Mouse (Mus musculus) liver, embryonic 14.5 days (tissue): Measurements from ENCODE around the gene Prpf8. TPM values are rescaled to one million over a fixed set of nuclear protein-coding genes. Genes with fewer than 3 reads are reported as not detected.

Experiments
- ATAC-seq: fragments of 200-750 bp; cut with Nextera tagmentation; 2 replicates; pipeline ENCODE4 v1.8.0; 2017; ENCODE audit warnings: moderate number of reproducible peaks, mild to moderate bottlenecking, moderate library complexity; ENCODE audit not compliant: insufficient read depth
- DNase-seq, 3 experiments: peaks; one replicate each; pipeline ENCODE4 v3.0.0-alpha.2; 2012 to 2013; ENCODE audit warnings: low read depth in 3 of 3, low spot score in 3 of 3
- H3K27ac ChIP-seq: fragments of 300-500 bp; sonication (generic); 2 replicates; pipeline ENCODE4 v1.5.1; 2014; ENCODE audit warnings: moderate library complexity, mild to moderate bottlenecking, control low read depth, inconsistent platforms
- H3K27me3 ChIP-seq: fragments of 300-500 bp; sonication (generic); 2 replicates; pipeline ENCODE4 v1.6.1; 2014; ENCODE audit warnings: mild to moderate bottlenecking, low read length, moderate library complexity; ENCODE audit not compliant: control insufficient read depth, insufficient read depth
- H3K36me3 ChIP-seq: fragments of 300-500 bp; sonication (generic); replicated peaks from 2 replicates; pipeline ENCODE4 v1.6.1; 2014; ENCODE audit warnings: low read depth; ENCODE audit not compliant: control insufficient read depth, insufficient read depth
- H3K4me1 ChIP-seq, 2 experiments: fragments of 200-500 bp in 1 of 2; fragments of 300-500 bp in 1 of 2; sonication (generic) in 1 of 2; replicated peaks; 2 replicates each; pipeline ENCODE4 v1.6.1; 2012 to 2014; ENCODE audit warnings: antibody characterized with exemption in 1 of 2, inconsistent platforms in 1 of 2, low read length in 1 of 2; ENCODE audit not compliant: control insufficient read depth in 2 of 2, insufficient read depth in 2 of 2
- H3K4me2 ChIP-seq: fragments of 300-500 bp; sonication (generic); 2 replicates; pipeline ENCODE4 v1.6.1; 2014; ENCODE audit warnings: low read depth, mild to moderate bottlenecking, control low read depth, moderate library complexity
- H3K4me3 ChIP-seq, 2 experiments: fragments of 200-500 bp in 1 of 2; fragments of 300-500 bp in 1 of 2; sonication (generic) in 1 of 2; 2 replicates each; pipeline ENCODE4 v1.5.1; 2012 to 2014; ENCODE audit warnings: low read depth in 2 of 2, low read length in 2 of 2, mild to moderate bottlenecking in 2 of 2, control low read depth in 1 of 2, inconsistent platforms in 1 of 2, moderate library complexity in 1 of 2; ENCODE audit not compliant: insufficient read depth in 1 of 2
- H3K9ac ChIP-seq: fragments of 300-500 bp; sonication (generic); replicated peaks from 2 replicates; pipeline ENCODE4 v1.6.1; 2014; ENCODE audit warnings: mild to moderate bottlenecking, control low read depth, moderate library complexity
- H3K9me3 ChIP-seq: fragments of 300-500 bp; sonication (generic); 2 replicates; pipeline ENCODE4 v1.6.1; 2016; ENCODE audit warnings: low read length, mixed read lengths; ENCODE audit not compliant: control insufficient read depth
- CTCF ChIP-seq: IDR thresholded peaks from 2 replicates; pipeline ENCODE4 v1.5.1; 2016; ENCODE audit warnings: antibody characterized with exemption, low read depth, control low read depth
- EP300 ChIP-seq: IDR thresholded peaks from 2 replicates; pipeline ENCODE4 v1.6.1; 2016; ENCODE audit warnings: antibody characterized with exemption, low read depth
- WGBS: fragments of 180-500 bp; shearing (Covaris S2); extraction: QIAGEN DNeasy Blood & Tissue Kit; methylation state at CpG from one replicate; pipeline ENCODE4 v1.1.7; 2014; ENCODE audit not compliant: insufficient replicate concordance; 5-methylcytosine and 5-hydroxymethylcytosine counted together
- polyA plus RNA-seq, 2 experiments: library from polyadenylated mRNA; depleted of rRNA in 1 of 2; stranded (reverse) in 1 of 2; unstranded in 1 of 2; fragments of >200 nt; fragmentation: Nextera tagmentation in 1 of 2; extraction: Ambion mirVana in 1 of 2; gene quantifications; 2 replicates each; pipeline versions ENCODE4 v1.2.1 to v1.2.3; 2012 to 2014

The Prpf8 gene
- polyA plus RNA-seq, 2 experiments = 34.2 to 38.1 TPM

- Histone ChIP-seq H3K9ac (peak overlapping the region; percentile 81), H3K9me3 (no peaks in the 10 kb centered on the region), H3K27ac (peak overlapping the region; percentile 96), H3K4me1 (peaks cover 39 to 48% of the 10 kb centered on the region in 2 experiments), H3K4me2 (peak overlapping the region; percentile 89), H3K36me3 (peaks cover 30% of the 10 kb centered on the region), H3K4me3 (peak overlapping the region; percentile 61 to 62), H3K27me3 (no peaks in the 10 kb centered on the region)
- peak; percentile 70 to 75 (median 75) for DNase-seq
- 38% methylated on average over 8 of the region's 8 CpGs for WGBS
- TF ChIP-seq EP300 (peak; percentile 77), CTCF (no peak)
- ATAC-seq = peak; percentile 76
These were observed 36.2 kb upstream of the Prpf8 start for GRCm38 (mm10) chr11:75450304-75450908.

GRCm38 (mm10) chr11:75450936-75451335, 35.7 kb upstream of the Prpf8 start:
- peak overlapping the region; percentile 89 for H3K4me2 ChIP-seq
- no peak for DNase-seq
- H3K36me3 ChIP-seq = peaks cover 25% of the 10 kb centered on the region
- 40% methylated on average over 15 of the region's 15 CpGs for WGBS
- peak; percentile 44; the same call in 1 of the 2 replicates for ATAC-seq
- peak overlapping the region; percentile 61 to 62 for H3K4me3 ChIP-seq
- no peaks in the 10 kb centered on the region for H3K27me3 ChIP-seq
- no peaks in the 10 kb centered on the region for H3K9me3 ChIP-seq
- peak overlapping the region; percentile 81 for H3K9ac ChIP-seq
- TF ChIP-seq EP300 (no peak), CTCF (no peak)
- H3K4me1 ChIP-seq = peaks cover 39 to 48% of the 10 kb centered on the region in 2 experiments
- peak overlapping the region; percentile 96 for H3K27ac ChIP-seq

- H3K4me1 ChIP-seq = peaks cover 39 to 52% of the 10 kb centered on the region in 2 experiments
- no peak for ATAC-seq
- no peaks in the 10 kb centered on the region for H3K9me3 ChIP-seq
- whole genome bisulfite sequencing = 86% methylated on average over 8 of the region's 8 CpGs
- TF ChIP-seq CTCF (no peak), EP300 (no peak)
- peak overlapping the region; percentile 4; the same call in 1 of the 2 replicates for H3K27ac ChIP-seq
- DNase-seq = no peak
- H3K36me3 ChIP-seq = peaks cover 17% of the 10 kb centered on the region
- H3K4me2 ChIP-seq = peak overlapping the region; percentile 89
- H3K27me3 ChIP-seq = no peaks in the 10 kb centered on the region
- H3K9ac ChIP-seq = no peak overlapping the region
- H3K4me3 ChIP-seq = peak overlapping the region in 1 of 2 experiments; percentile 10; a peak in 2 of 4 replicates
These were observed 34.5 kb upstream of the Prpf8 start for GRCm38 (mm10) chr11:75452081-75452480.

GRCm38 (mm10) chr11:75452812-75453557, 33.6 kb upstream of the Prpf8 start:
- H3K4me1 ChIP-seq = peaks cover 36 to 54% of the 10 kb centered on the region in 2 experiments
- peaks cover 8% of the 10 kb centered on the region for H3K36me3 ChIP-seq
- H3K27me3 ChIP-seq = no peaks in the 10 kb centered on the region
- ATAC-seq (no peak), DNase-seq (no peak)
- no peak for TF ChIP-seq EP300
- TF ChIP-seq CTCF = no peak
- WGBS = 90% methylated on average over 31 of the region's 31 CpGs
- no peak overlapping the region for H3K27ac ChIP-seq
- H3K9me3 ChIP-seq = no peaks in the 10 kb centered on the region
- peak overlapping the region; percentile 67 for H3K9ac ChIP-seq
- peak overlapping the region; percentile 86 for H3K4me2 ChIP-seq
- H3K4me3 ChIP-seq = no peak overlapping the region; a peak in 1 of 4 replicates
